Mouse (Mus musculus) spleen, adult 2 months (tissue): ENCODE measurements around the gene Rab26.

ENCODE experiments used
- CTCF ChIP-seq: fragments of 200-500 bp; IDR thresholded peaks from 2 replicates; pipeline ENCODE4 v1.5.1; 2011; ENCODE audit warnings: mild to moderate bottlenecking, inconsistent platforms; ENCODE audit not compliant: insufficient read depth, insufficient read length, insufficient replicate concordance; ENCODE audit errors: extremely low read depth
- POLR2A ChIP-seq: fragments of 200-500 bp; IDR thresholded peaks from 2 replicates; pipeline ENCODE4 v1.6.1; 2011; ENCODE audit warnings: low read depth, low read length, inconsistent platforms

GRCm38 (mm10) chr17:24528560-24528918, 5.5 kb downstream of the Rab26 start:
- TF ChIP-seq POLR2A (no peak), CTCF (no peak)
